ENCODE assay signal across 26 mouse cellular contexts in genomic region chr12:84482778-84483585, GRCm38 (mm10). TPM values are rescaled to one million over a fixed set of nuclear protein-coding genes. Genes with fewer than 3 reads are reported as not detected.
DNase-seq lines count a peak whose midpoint lies in the region; ATAC-seq and TF ChIP-seq lines count a peak whose summit lies in the region.
"Had no signal": no experiment of that assay in that cellular context is flagged by ENCODE, and none has a peak within 500 bp of the region (broad histone marks: within the 10 kb centered on the region; RNA-seq: fewer than 3 reads in every experiment).

No protein-coding gene starts in this region.

- intact Hi-C loops in left cerebral cortex, postnatal 14 days (cut with DNase I): no loop called here

- H3K9ac ChIP-seq in stomach, embryonic 14.5 days (replicated peaks; ENCODE audit: low read depth, low read length): no peak overlapping the region
- H3K9ac ChIP-seq in stomach, postnatal 0 days (ENCODE audit: low read length): no peak overlapping the region
- no peak overlapping the region for H3K9ac ChIP-seq in liver, embryonic 15.5 days
- H3K9ac ChIP-seq: embryonic facial prominence, embryonic 13.5 days; forebrain, embryonic 12.5 days; heart, embryonic 15.5 days; hindbrain, embryonic 14.5 days had no signal

- H3K4me1 ChIP-seq in stomach, embryonic 14.5 days (ENCODE audit: control insufficient read depth, insufficient read depth, low read length): 0 out of 2 replicates have a peak, but pooled peaks cover 5% of the 10 kb centered on the region
- no peaks in the 10 kb centered on the region for H3K4me1 ChIP-seq in stomach, postnatal 0 days (replicated peaks; ENCODE audit: control insufficient read depth, insufficient read depth)
- peaks cover 21% of the 10 kb centered on the region for H3K4me1 ChIP-seq in liver, embryonic 15.5 days (replicated peaks)

- H3K4me2 ChIP-seq in stomach, embryonic 14.5 days (replicated peaks; ENCODE audit: low read depth, low read length): no peak overlapping the region
- no peak overlapping the region for H3K4me2 ChIP-seq in stomach, postnatal 0 days (replicated peaks; ENCODE audit: low read depth)
- no peak overlapping the region for H3K4me2 ChIP-seq in liver, embryonic 15.5 days
- H3K4me2 ChIP-seq: embryonic facial prominence, embryonic 13.5 days; forebrain, embryonic 12.5 days; heart, embryonic 15.5 days; hindbrain, embryonic 14.5 days; midbrain, embryonic 11.5 days had no signal

- no peak overlapping the region for H3K27ac ChIP-seq in stomach, embryonic 14.5 days (ENCODE audit: low read length)
- no peak overlapping the region for H3K27ac ChIP-seq in stomach, postnatal 0 days (replicated peaks)
- H3K27ac ChIP-seq in liver, embryonic 15.5 days (replicated peaks): no peak overlapping the region; the same call in 1 of the 2 replicates
- H3K27ac ChIP-seq: embryonic facial prominence, embryonic 13.5 days; forebrain, embryonic 12.5 days; heart, embryonic 15.5 days; hindbrain, embryonic 14.5 days; macrophage had no signal

- no peak for TF ChIP-seq EP300 in stomach, postnatal 0 days (optimal IDR thresholded peaks at IDR 0.05)

- TF ChIP-seq CTCF in stomach, postnatal 0 days (IDR thresholded peaks at IDR 0.05; ENCODE audit: low read depth): no peak

- no peaks in the 10 kb centered on the region for H3K36me3 ChIP-seq in stomach, embryonic 14.5 days (ENCODE audit: control insufficient read depth, insufficient read depth, low read length)
- no peaks in the 10 kb centered on the region; the same call in 1 of the 2 replicates for H3K36me3 ChIP-seq in stomach, postnatal 0 days (ENCODE audit: control insufficient read depth, insufficient read depth, low read length)
- peaks cover 7% of the 10 kb centered on the region; the same call in 1 of the 2 replicates for H3K36me3 ChIP-seq in liver, embryonic 15.5 days (replicated peaks)
- H3K36me3 ChIP-seq: heart, embryonic 15.5 days had no signal

- ATAC-seq in stomach, embryonic 14.5 days (ENCODE audit: insufficient number of reproducible peaks, insufficient read depth, low FRiP score, low read depth): peak; percentile 28; the same call in 1 of the 2 replicates
- no peak for ATAC-seq in stomach, postnatal 0 days (ENCODE audit: low FRiP score, low TSS enrichment)
- ATAC-seq in liver, embryonic 15.5 days (ENCODE audit: insufficient read depth): peak; percentile 57
- ATAC-seq: activated CD4-positive, CD25-positive, alpha-beta regulatory T cell, adult 4 months had no signal

- 81% methylated on average over 14 of the region's 14 CpGs for WGBS in stomach, embryonic 14.5 days
- 77% methylated on average over 14 of the region's 14 CpGs for WGBS in stomach, postnatal 0 days
- 78% methylated on average over 14 of the region's 14 CpGs for WGBS in liver, embryonic 15.5 days (ENCODE audit: insufficient replicate concordance)

- no peak for DNase-seq in stomach, postnatal 0 days (ENCODE audit: low spot score)
- peak; percentile 34 for DNase-seq in liver
- DNase-seq in cerebellum, postnatal 36 days: no peak
- DNase-seq in retina, embryonic 14.5 days (ENCODE audit: low spot score): no peak
- no peak for DNase-seq in left cerebral cortex, postnatal 14 days (ENCODE audit: low spot score in 2 of 2)
- DNase-seq: adrenal gland, adult 8-10 months; cerebellum, adult 18-20 months; cerebellum, postnatal 14 days; embryo, embryonic 11 days; heart, postnatal 4 days; kidney, adult 11 months; layer of hippocampus, adult 9-11 months; right cerebral cortex, postnatal 14 days; spleen, adult 18-20 months; thymus, adult 18-20 months; thymus, postnatal 36 days had no signal

- no peak overlapping the region for H3K4me3 ChIP-seq in stomach, embryonic 14.5 days (ENCODE audit: low read depth, low read length)
- H3K4me3 ChIP-seq in stomach, postnatal 0 days (ENCODE audit: low read depth, low read length): no peak overlapping the region
- H3K4me3 ChIP-seq in liver, embryonic 15.5 days (replicated peaks): no peak overlapping the region
- H3K4me3 ChIP-seq: embryonic facial prominence, embryonic 13.5 days; erythroblast, embryonic 14.5 days; forebrain, embryonic 12.5 days; heart, embryonic 15.5 days had no signal

- H3K9me3 ChIP-seq in stomach, embryonic 14.5 days (ENCODE audit: control insufficient read depth, low read depth, low read length): no peaks in the 10 kb centered on the region
- H3K9me3 ChIP-seq in stomach, postnatal 0 days (ENCODE audit: control insufficient read depth, low read length): no peaks in the 10 kb centered on the region
- no peaks in the 10 kb centered on the region for H3K9me3 ChIP-seq in liver, embryonic 15.5 days (replicated peaks)
- H3K9me3 ChIP-seq: embryonic facial prominence, embryonic 13.5 days; forebrain, embryonic 12.5 days; heart, embryonic 15.5 days had no signal

- no peaks in the 10 kb centered on the region for H3K27me3 ChIP-seq in stomach, embryonic 14.5 days (ENCODE audit: control insufficient read depth, insufficient read depth, low read length)
- no peaks in the 10 kb centered on the region for H3K27me3 ChIP-seq in stomach, postnatal 0 days (ENCODE audit: control insufficient read depth, insufficient read depth, low read length)
- H3K27me3 ChIP-seq in liver, embryonic 15.5 days: no peaks in the 10 kb centered on the region
- H3K27me3 ChIP-seq: embryonic facial prominence, embryonic 13.5 days; forebrain, embryonic 12.5 days; heart, embryonic 15.5 days had no signal

RNA-seq across cellular contexts. Expression of gene Lin52, which starts 31.8 kb away (rescaled TPM):
- polyA plus RNA-seq in stomach, embryonic 14.5 days (2014; fragmentation: Nextera tagmentation; extraction: Ambion mirVana): 20.4 and 23.0 TPM in 2 replicates
- polyA plus RNA-seq in stomach, postnatal 0 days (2015; fragmentation: Nextera tagmentation; extraction: Ambion mirVana): 8.5 and 8.7 TPM in 2 replicates
- 11.9 and 13.3 TPM in 2 replicates for polyA plus RNA-seq in liver, embryonic 15.5 days (2015; fragmentation: Nextera tagmentation; extraction: Ambion mirVana)
- 10 to 100 TPM; 18.9 to 20.3 TPM for total RNA-seq in left cerebral cortex, postnatal 14 days (2021)

RNA-seq across cellular contexts. Expression of gene Aldh6a1, which starts 32.2 kb away (rescaled TPM):
- 35.5 and 40.1 TPM in 2 replicates for polyA plus RNA-seq in stomach, embryonic 14.5 days (2014; fragmentation: Nextera tagmentation; extraction: Ambion mirVana)
- polyA plus RNA-seq in stomach, postnatal 0 days (2015; fragmentation: Nextera tagmentation; extraction: Ambion mirVana): 43.4 and 52.1 TPM in 2 replicates
- 33.7 and 38.1 TPM in 2 replicates for polyA plus RNA-seq in liver, embryonic 15.5 days (2015; fragmentation: Nextera tagmentation; extraction: Ambion mirVana)
- 10 to 100 TPM; 35.3 to 39.5 TPM for total RNA-seq in left cerebral cortex, postnatal 14 days (2021)
